Mouse (Mus musculus) cerebellum, adult 11 months (tissue): ENCODE data around the gene Slc6a11.
A peak's percentile ranks its signal among the peaks of the same experiment; 100 is the strongest.

ENCODE experiments used
- DNase-seq: peaks from one replicate; pipeline ENCODE4 v3.0.0; 2022

Slc6a11 gene

DNA sequence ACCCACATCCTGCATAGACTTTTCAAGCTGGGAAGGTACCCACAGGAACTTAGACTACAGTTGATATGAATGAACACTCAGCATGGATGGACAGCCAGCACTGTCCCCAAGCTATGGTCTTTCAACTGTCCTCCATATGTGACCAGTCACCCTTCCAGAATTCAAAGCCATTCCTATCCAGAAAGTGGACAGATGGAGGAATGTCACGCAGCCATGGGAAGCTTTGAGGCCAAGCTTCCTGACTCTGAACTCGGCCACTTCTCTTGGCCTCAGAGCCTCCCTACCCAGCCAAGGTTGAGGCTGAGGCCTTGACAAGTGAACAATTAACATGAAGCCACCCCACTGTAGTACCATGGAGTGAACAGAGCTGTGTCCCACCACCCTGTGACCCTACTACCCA lies 138.5 kb downstream of the Slc6a11 start:
- DNase-seq: no peak

DNA sequence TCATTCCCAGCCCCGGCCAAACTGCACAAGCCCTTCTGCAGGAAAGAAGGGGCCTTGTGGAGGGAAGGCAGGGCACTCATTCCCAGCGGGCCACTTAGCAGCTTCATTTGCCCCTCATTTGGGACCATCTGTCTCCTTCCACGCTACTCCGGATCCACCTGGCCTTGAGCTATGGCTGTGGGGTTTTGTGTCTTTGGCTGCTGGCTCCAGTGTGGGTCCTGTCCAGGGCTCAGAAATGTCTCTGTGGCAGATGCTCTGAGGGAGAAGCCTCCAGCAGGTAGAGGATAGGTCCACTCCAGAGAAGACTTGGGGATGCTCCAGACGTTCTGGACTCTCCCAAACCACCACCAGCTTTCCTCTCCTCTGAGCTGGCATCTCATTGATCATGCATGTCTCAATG lies 139.8 kb downstream of the Slc6a11 start:
- no peak for DNase-seq

DNA sequence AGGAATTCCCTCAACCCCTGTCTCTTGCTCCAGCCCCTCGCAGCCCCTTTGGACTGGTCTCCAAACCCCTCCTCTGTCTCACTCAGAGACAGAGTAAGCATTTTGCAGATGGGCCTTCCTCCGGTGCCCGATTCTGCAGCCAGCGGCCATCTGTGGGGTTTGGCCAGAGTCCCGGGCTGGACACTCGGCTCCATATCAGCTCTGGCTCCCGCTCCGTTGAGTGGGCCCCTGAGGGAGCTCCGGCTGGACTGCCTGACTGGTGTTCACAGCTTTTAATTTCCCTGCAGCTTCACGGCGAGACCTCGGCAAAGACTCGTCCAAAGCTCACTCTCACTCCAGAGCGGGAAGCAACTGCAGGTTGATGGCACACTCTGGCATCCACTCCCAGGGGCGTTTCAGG lies 141.2 kb downstream of the Slc6a11 start:
- peak; percentile 66 for DNase-seq

DNA sequence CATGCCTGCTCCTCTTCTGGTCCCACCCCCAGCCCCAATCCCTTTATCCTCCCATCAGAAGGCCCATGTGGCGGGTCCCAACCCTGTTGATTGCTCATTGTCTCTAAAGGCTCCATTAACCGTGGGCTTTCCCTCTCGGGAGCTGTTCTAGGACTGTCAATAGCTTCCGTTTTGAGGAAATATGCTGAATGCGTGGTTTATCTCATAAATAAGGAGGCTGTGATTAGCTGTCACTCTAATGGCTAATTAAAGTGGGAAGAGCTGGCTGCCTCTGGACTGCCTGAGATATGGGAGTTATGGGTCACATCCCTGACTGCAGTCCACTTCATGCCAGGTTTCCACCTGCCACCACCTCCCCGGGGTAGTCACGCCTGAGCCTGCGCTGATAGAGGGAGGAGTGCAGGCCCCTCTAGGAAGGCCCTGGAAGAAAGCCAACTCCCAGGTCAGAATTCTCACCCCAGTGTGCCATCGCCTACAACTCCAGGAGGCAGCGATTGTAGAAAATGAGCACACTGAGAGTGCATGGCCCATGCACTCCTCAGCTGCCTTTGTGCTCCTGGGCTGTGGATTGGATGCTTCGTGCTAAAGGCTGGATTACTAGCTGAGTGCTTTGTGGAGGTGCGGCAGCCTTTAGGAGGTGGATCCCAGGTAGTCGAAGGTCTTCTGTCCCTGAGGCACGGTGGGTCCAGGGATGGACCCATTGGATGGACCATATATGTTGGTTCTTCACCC lies 143.1 kb downstream of the Slc6a11 start:
- no peak for DNase-seq

DNA sequence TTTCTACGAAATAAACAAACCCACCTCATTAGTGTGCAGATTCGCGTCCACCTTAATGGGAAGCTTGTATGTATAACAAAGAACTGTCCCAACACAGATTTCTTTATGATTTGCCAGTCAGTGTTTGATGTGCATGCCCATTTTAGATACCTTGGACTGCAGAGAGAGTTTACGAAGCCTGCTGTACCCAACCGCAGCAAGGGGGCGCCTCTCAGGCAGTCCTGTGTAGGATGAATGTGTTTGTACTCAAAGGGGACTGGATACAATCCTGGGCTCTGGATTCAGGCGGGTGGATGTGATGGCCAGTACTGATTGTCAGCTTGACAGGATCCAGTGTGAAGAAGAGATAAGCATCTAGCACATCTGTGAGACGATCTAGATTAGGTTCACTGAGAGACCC lies 144.8 kb downstream of the Slc6a11 start:
- DNase-seq: no peak

DNA sequence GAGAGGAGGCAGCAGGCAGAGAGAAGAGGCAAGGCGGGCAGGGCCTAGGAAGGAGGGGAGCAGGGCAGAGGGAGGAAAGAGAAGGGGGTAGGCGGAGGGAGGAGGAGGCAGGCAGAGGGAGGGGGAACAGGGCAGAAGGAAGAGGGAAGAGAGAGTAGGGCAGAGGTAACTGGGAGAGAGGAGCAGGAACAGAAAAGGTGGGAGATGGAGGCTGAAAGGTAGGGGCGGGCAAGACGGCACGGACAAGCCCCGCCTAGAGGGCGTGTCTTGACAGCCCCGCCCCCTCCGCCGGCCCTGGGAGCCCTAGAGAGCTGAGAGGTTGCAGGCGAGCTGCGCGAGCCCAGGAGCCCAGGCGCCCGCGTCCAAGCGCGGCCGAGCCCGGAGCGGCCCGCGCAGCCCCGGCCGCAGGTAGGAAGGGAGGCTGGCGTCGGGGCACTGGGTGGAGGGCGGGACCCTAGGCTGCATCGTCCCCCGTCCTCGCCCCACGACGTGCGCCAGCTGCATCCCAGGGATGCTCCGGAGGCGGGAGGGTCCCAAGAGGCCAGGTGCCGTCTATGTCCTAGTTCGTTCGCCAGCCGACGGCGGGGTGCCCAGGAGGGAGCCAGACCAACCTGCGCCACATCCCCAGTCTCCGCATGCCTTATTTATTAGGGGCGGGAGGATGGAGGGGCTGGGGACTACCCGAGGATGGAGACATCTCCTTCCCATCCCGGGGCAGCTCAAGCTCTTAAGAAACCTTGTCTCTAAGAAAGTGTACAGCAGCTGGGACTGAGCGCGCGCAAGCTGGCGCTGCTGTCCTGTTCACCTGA lies 151.6 kb downstream of the Slc6a11 start, which contains the start of gene Slc6a1:
Gene Slc6a1, plus strand, starts transcription at position 167 of the 809 bp plus-strand sequence.
- DNase-seq: peak; percentile 34

DNA sequence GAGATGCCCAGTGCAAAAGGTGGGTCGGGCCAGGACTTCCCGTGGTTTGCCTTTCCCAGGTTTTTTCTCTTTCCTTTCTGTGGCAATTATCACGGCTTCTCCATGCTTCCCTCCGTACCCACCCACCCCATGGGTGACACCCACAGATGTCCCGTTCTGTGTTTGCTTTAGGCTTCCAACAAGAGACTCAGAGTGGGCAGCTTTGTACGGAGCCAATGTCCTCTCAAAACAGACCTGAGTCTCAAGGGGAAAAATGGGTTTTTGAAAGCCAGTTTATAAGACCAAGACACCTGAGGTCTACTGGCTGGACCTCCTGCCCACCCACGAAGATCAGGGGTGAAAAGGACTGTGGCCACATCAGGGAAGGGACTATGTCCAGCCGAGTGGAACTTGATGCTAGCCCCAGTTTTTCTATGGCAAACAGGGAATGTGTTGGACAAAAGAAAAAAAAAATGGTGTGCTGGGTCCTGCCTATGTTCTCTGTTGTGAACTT lies 152.3 kb downstream of the Slc6a11 start:
- no peak for DNase-seq

DNA sequence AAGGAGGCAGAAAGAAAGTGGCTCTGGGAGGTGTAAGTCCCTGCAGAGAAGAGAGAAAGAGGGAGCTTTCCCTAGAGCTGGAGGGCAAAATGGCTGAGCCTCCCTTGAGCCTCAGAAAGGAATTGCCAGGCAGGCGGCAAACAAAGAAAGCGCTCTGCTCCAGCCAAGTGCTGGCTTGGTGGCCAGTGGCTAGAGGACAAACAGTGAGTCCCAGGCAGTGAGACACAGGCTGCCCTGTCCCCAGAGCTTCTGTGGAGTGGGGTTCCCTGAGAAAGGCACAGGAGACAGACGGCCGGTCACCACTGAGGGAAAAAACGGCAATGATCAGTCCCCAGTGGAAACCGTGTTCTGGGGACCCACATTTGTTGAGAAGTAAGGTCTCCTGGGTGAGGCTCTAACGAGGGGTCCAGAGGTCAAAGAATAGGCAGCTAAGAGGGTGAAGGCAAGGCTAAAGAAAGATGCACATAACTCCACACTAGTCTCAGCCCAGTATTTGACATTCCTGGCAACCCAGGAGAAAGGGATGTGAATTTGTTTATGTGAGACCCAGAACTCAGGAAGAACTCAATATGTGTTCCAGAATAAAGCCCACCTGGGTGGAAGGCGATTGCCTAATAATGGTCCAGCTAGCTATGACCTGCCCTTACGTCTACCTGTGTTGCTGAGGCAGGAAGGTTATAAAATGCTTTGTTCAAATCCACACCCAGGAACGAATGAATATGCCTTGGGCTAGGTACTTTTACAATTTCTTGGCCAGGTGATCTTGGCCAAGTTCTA lies 153.1 kb downstream of the Slc6a11 start:
- DNase-seq: no peak

DNA sequence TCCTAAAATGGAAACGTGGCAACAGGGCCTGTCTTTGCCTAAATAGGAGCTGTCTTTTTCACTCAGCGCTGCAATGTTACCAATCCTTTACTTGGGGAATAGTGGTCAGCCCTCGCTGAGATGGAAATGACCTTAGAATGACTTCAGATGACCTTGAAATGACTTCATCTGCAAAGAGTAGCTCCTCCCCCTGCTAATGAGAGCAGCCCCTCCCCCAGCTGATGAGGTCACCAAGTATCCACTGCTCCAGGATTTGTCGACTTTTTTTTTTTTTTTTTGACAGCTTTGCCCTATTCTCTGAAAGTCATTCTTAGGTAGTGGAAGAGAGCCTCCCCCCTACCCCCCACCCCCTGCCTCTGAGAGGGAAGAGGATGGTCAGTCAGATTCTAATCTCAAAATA lies 154.4 kb downstream of the Slc6a11 start:
- DNase-seq: no peak

DNA sequence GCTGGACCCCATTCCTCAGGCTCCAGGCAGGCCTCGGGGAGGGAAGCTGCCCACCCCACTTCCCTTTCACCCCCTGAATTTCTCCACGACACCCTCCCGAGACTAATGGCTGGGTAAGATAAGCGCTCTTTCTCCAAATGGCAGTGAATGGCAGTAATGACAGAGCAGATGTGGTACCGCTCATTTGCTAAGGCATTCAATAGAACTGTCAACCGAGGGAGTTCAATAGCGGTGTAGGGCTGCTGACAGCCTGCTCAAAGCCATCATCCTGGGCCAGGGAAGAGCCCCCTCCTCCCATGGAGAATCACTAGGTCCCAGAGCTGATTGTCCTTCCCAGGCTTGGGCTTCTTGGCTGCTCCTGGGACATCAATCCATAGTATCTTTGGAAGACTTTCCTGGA lies 158.1 kb downstream of the Slc6a11 start:
- no peak for DNase-seq

DNA sequence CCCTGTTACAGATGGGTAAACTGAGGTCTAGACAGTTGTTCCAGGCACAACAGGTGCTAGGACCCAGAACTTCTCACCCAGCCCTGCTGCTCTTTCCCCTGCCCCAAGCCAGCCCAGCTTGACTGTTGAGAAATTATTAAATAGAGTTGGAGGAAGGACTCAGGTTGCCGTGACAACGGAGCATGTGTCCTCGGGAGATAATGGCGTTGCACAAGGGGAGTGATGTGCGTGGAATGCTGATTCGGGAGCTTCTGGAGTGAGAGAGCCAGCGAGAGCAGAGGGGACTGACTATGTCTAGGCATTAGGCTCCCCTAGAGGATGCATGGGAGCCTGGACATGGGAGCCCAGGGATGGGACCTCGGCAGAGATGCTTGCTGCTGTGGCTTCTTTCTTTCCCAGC lies 159.1 kb downstream of the Slc6a11 start:
- no peak for DNase-seq

DNA sequence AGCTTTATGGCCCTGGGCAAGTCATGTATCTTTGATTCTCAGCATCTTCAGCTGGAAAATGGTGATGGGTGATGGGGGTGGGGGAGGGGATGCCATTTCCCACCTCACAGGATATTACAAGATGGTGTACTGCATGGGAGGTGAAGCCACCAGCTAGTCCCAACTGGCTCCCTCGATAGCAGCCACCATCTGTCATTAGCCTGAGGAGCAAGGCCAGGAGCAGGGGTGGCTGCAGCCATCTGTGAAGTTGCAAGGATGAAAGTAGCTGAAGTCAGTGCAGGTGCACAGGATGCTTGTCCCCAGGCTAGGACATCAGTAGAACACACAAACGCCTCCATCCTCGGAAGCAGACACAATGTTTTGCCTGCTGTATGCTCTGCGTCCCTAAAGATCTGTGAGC lies 159.9 kb downstream of the Slc6a11 start:
- DNase-seq: no peak

DNA sequence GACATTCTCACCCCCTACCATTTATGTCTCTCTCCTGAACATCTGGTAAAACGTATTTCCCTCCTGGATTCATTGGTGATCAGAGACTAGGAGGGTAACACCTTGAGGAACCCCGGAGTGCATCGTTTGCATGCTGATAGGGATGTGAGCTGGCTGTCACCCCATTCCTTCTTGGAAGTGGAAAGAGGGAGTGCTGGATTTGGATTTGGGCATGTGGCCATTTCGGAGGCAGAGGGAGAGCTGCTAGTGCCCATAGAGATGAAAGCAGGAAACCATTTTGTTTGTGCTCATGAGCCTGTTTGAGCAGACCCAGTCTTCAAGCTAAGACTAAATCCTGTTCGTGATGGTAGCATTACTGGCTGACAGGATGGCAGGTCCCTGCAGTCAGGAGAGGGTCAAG lies 160.4 kb downstream of the Slc6a11 start:
- DNase-seq: no peak

DNA sequence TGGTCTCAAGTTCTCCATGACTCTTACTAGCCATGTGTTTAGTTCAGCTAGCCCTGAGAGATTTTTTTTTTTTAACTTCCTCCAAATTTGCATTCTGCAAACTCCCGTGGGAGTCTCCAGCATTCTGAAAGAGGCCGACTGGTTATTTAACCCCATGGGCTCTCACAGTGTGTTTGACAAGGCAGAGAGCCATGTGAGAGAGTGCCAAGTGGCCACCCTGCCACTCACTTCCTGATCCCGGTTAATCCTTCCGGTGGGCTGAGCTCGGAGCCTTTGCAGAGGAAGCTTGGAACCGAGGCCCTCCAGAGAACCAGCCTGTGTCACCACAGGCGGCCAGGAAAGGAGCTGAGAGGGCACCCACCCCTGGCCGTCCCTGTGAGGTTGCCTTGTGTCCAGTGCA lies 162.5 kb downstream of the Slc6a11 start:
- DNase-seq: no peak

DNA sequence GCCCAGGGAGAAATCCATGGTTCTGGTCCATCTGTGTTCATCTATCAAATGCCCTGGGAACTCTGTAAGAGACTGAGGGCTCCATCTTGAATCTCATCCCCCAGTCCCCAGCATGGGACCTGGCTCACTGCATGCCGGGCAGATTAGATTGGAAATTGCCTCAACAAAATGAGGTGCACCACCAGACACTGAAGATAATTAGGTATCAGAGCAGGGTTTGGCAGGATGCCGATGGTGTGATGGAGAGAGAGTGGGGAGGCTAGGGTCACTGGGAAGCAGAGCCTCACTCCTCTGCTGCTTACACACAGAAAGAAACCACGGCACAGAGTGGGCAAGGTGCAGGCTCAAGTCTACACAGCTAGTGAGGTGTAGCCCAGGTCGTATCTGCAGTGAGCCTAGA lies 164.0 kb downstream of the Slc6a11 start:
- DNase-seq: no peak

DNA sequence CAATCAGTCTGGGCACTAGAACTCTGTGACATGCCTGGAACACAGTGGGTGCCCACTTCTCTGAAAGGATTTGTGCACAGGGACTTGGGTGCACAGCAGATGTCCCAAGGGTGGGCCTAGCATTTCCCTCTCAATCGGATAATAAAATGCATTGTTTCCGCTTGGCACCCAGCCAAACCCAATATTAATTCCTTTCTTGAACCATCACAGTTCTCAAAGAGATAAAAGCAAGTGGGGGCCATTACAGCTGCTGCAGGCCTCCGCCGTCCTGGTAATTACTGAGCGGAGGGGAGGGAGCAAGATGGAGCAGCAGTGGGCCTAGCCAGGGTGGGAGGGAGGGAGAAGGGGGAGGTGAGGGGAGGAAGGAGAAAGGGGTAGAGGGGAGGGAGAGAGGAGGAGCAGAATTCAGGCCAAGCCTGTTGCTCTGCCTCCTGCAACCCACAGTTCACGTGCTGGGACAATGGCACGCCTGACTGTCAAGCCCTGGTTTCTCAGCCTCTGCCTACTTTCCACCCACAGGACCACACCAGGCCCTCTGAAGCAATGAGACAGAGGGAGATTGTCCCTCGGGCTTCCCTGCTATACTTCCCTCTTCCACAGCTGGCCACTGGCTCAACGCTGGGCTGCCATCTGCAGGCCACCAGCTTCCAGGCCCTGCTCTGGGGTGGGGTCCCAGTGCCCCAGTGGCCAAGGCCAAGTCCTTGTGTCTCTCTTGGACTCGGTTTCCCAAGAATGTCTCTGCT lies 166.4 kb downstream of the Slc6a11 start:
- DNase-seq: no peak
